Mouse (Mus musculus) neural tube, embryonic 11.5 days (tissue): ENCODE data around the gene Mllt6. TPM values are rescaled to one million over a fixed set of nuclear protein-coding genes. Genes with fewer than 3 reads are reported as not detected.
A peak's percentile ranks its signal among the peaks of the same experiment; 100 is the strongest.
"Not testable (repeated sequence)": the region's sequence is repeated elsewhere in the genome, so short reads cannot be mapped to it uniquely, and the experiment has no call there.

Source experiments
- ATAC-seq: fragments of 200-750 bp; cut with Nextera tagmentation; 2 replicates; pipeline ENCODE4 v1.8.0; 2017; ENCODE audit warnings: moderate number of reproducible peaks, mild to moderate bottlenecking, moderate TSS enrichment, moderate library complexity; ENCODE audit not compliant: insufficient read depth, low FRiP score, low TSS enrichment
- DNase-seq: peaks from one replicate; pipeline ENCODE4 v3.0.0-alpha.2; 2015; ENCODE audit warnings: low spot score
- H3K27ac ChIP-seq: fragments of 300-500 bp; sonication (generic); 2 replicates; pipeline ENCODE4 v1.5.1; 2014; ENCODE audit warnings: low read depth, mild to moderate bottlenecking, low read length
- H3K27me3 ChIP-seq: fragments of 300-500 bp; sonication (generic); 2 replicates; pipeline ENCODE4 v1.6.1; 2014; ENCODE audit warnings: mild to moderate bottlenecking, low read length, mixed read lengths; ENCODE audit not compliant: control insufficient read depth, insufficient read depth
- H3K36me3 ChIP-seq: fragments of 300-500 bp; sonication (generic); 2 replicates; pipeline ENCODE4 v1.6.1; 2014; ENCODE audit warnings: mild to moderate bottlenecking, low read length, moderate library complexity, mixed read lengths; ENCODE audit not compliant: control insufficient read depth, insufficient read depth
- H3K4me1 ChIP-seq: fragments of 300-500 bp; sonication (generic); 2 replicates; pipeline ENCODE4 v1.6.1; 2014; ENCODE audit warnings: low read length, mixed read lengths; ENCODE audit not compliant: control insufficient read depth, insufficient read depth
- H3K4me2 ChIP-seq: fragments of 300-500 bp; sonication (generic); 2 replicates; pipeline ENCODE4 v1.6.1; 2014; ENCODE audit warnings: low read depth, mild to moderate bottlenecking, moderate library complexity
- H3K4me3 ChIP-seq: fragments of 300-500 bp; sonication (generic); 2 replicates; pipeline ENCODE4 v1.5.1; 2014; ENCODE audit warnings: low read depth, low read length
- H3K9ac ChIP-seq: fragments of 300-500 bp; sonication (generic); 2 replicates; pipeline ENCODE4 v1.6.1; 2014; ENCODE audit warnings: mild to moderate bottlenecking, low read length
- H3K9me3 ChIP-seq: fragments of 300-500 bp; sonication (generic); 2 replicates; pipeline ENCODE4 v1.6.1; 2016; ENCODE audit warnings: low read length; ENCODE audit not compliant: control insufficient read depth
- WGBS: fragments of 180-500 bp; shearing (Covaris S2); extraction: QIAGEN DNeasy Blood & Tissue Kit; methylation state at CpG from one replicate; pipeline ENCODE4 v1.1.7; 2014; 5-methylcytosine and 5-hydroxymethylcytosine counted together
- polyA plus RNA-seq: library from polyadenylated mRNA; unstranded; fragments of >200 nt; fragmentation: Nextera tagmentation; extraction: Ambion mirVana; gene quantifications from 2 replicates; pipeline ENCODE4 v1.2.1, GENCODE M21; 2014

Gene Mllt6
- polyA plus RNA-seq, 1 experiment from 2014 or later = 4.5 TPM

- Histone ChIP-seq H3K4me2 (no peak overlapping the region), H3K9me3 (no peaks in the 10 kb centered on the region)
- DNase-seq = no peak
These were observed 27.7 kb upstream of the Mllt6 start for GRCm38 (mm10) chr11:97635468-97636019.

GRCm38 (mm10) chr11:97641668-97642067, 21.5 kb upstream of the Mllt6 start:
- H3K9ac ChIP-seq = no peak overlapping the region
- H3K9me3 ChIP-seq = no peaks in the 10 kb centered on the region
- no peaks in the 10 kb centered on the region for H3K4me1 ChIP-seq
- no peak overlapping the region for H3K4me2 ChIP-seq
- DNase-seq (no peak), ATAC-seq (no peak)
- no peaks in the 10 kb centered on the region for H3K27me3 ChIP-seq
- no peak overlapping the region for H3K4me3 ChIP-seq
- WGBS = 66% methylated on average over 8 of the region's 8 CpGs
- H3K27ac ChIP-seq = no peak overlapping the region
- no peaks in the 10 kb centered on the region for H3K36me3 ChIP-seq

More at GRCm38 (mm10) chr11:97635468-97636019, 27.7 kb upstream of the Mllt6 start:
- no peak overlapping the region for H3K4me3 ChIP-seq
- H3K4me1 ChIP-seq = 0 out of 2 replicates have a peak, but pooled peaks cover 2% of the 10 kb centered on the region
- no peaks in the 10 kb centered on the region for H3K36me3 ChIP-seq
- no peak overlapping the region for H3K27ac ChIP-seq
- peaks cover 7% of the 10 kb centered on the region for H3K27me3 ChIP-seq
- no peak for ATAC-seq
- no peak overlapping the region for H3K9ac ChIP-seq
- 80% methylated on average over 11 of the region's 11 CpGs for WGBS

GRCm38 (mm10) chr11:97642746-97643145, 20.5 kb upstream of the Mllt6 start:
- H3K4me1 ChIP-seq = no peaks in the 10 kb centered on the region
- 50% methylated on average over 2 of the region's 2 CpGs for WGBS
- no peak for DNase-seq
- no peak overlapping the region for H3K4me3 ChIP-seq
- no peak overlapping the region for H3K9ac ChIP-seq
- no peaks in the 10 kb centered on the region for H3K9me3 ChIP-seq
- H3K27me3 ChIP-seq = no peaks in the 10 kb centered on the region
- H3K4me2 ChIP-seq = no peak overlapping the region
- no peak overlapping the region for H3K27ac ChIP-seq
- ATAC-seq = no peak
- no peaks in the 10 kb centered on the region for H3K36me3 ChIP-seq

DNA sequence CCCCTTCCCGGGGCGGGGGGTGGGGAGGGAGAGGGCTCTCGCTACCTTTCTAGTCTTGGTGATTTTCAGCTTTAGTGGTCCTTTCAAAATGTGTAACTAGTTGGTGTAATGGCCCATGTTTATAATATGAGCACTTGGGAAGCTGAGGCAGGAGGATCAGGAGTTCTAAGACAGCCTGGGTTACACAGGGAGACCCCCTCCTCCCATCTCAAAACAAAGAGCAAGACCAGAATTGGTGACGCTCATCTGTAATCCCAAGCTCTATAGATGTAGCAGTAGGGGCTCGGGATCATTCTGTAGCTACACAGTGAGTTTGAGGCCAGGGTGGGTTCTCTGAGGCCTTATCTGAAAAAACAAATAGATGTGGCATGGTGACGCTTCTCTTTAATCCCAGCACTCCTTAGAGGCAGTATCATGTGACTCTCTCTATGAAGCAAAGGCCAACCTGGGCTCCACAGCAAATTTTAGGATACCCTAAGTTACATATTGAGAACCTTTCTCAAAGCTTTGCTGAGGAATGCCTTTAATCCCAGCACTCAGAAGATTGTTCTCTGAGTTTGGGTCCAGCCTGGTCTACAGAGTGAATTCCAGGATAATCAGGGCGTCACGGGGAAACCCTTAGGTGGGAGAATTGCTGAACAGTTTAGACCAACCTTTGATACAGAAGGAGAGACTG, 19.7 kb upstream of the Mllt6 start:
- Histone ChIP-seq H3K4me1 (no peaks in the 10 kb centered on the region), H3K4me3 (no peak overlapping the region), H3K4me2 (no peak overlapping the region), H3K36me3 (no peaks in the 10 kb centered on the region), H3K9ac (no peak overlapping the region), H3K9me3 (no peaks in the 10 kb centered on the region), H3K27ac (no peak overlapping the region), H3K27me3 (no peaks in the 10 kb centered on the region)
- no peak for ATAC-seq
- DNase-seq = no peak
- WGBS = 81% methylated on average over 8 of the region's 8 CpGs

GRCm38 (mm10) chr11:97644834-97645233, 18.4 kb upstream of the Mllt6 start:
- WGBS = under 1% methylated on average over 6 of the region's 6 CpGs
- DNase-seq = peak; percentile 76

DNA sequence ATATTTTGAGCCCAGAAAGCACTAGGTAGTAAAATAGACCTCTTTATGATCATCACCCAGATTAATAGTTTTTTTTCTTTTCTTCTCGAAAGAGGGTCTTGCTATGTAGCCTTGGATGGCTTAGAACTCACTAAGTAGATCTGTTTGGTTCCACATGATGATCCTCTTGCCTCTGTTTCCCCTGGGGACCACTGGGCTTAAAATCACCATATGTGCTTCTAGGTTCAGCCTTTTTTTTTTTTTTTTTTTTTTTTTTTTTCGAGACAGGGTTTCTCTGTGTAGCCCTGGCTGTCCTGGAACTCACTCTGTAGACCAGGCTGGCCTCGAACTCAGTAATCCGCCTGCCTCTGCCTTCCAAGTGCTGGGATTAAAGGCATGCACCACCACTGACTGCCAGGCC, 14.7 kb upstream of the Mllt6 start:
- ATAC-seq = not testable (repeated sequence)
- 84% methylated on average over 3 of the region's 4 CpGs for WGBS

More at GRCm38 (mm10) chr11:97644834-97645233, 18.4 kb upstream of the Mllt6 start:
- Histone ChIP-seq H3K4me1 (no peaks in the 10 kb centered on the region), H3K27ac (no peak overlapping the region), H3K9me3 (no peaks in the 10 kb centered on the region), H3K36me3 (no peaks in the 10 kb centered on the region), H3K4me3 (no peak overlapping the region), H3K9ac (no peak overlapping the region), H3K4me2 (no peak overlapping the region), H3K27me3 (no peaks in the 10 kb centered on the region)
- no peak for ATAC-seq

GRCm38 (mm10) chr11:97650341-97650740, 12.9 kb upstream of the Mllt6 start:
- Histone ChIP-seq H3K9me3 (no peaks in the 10 kb centered on the region), H3K36me3 (no peaks in the 10 kb centered on the region), H3K9ac (no peak overlapping the region), H3K4me2 (no peak overlapping the region), H3K4me3 (no peak overlapping the region), H3K27ac (no peak overlapping the region), H3K4me1 (no peaks in the 10 kb centered on the region), H3K27me3 (no peaks in the 10 kb centered on the region)
- DNase-seq = no peak
- ATAC-seq = no peak
- WGBS = 48% methylated on average over 5 of the region's 5 CpGs

More for the DNA sequence above, 14.7 kb upstream of the Mllt6 start:
- not testable (repeated sequence) for DNase-seq, H3K36me3 ChIP-seq, H3K9me3 ChIP-seq, H3K4me2 ChIP-seq, H3K4me3 ChIP-seq, H3K27me3 ChIP-seq, H3K9ac ChIP-seq, H3K4me1 ChIP-seq, H3K27ac ChIP-seq

- not testable (repeated sequence) for H3K4me2 ChIP-seq, ATAC-seq, H3K9me3 ChIP-seq, H3K4me3 ChIP-seq, H3K27ac ChIP-seq, H3K36me3 ChIP-seq, H3K4me1 ChIP-seq, DNase-seq, H3K9ac ChIP-seq, H3K27me3 ChIP-seq
- WGBS = 91% methylated on average over 11 of the region's 11 CpGs
These were observed 9.8 kb upstream of the Mllt6 start for GRCm38 (mm10) chr11:97653376-97653775.

GRCm38 (mm10) chr11:97654210-97654609, 9.0 kb upstream of the Mllt6 start:
- Histone ChIP-seq H3K36me3 (no peaks in the 10 kb centered on the region), H3K4me2 (no peak overlapping the region), H3K27me3 (no peaks in the 10 kb centered on the region), H3K9ac (no peak overlapping the region), H3K4me3 (no peak overlapping the region), H3K4me1 (no peaks in the 10 kb centered on the region), H3K9me3 (no peaks in the 10 kb centered on the region), H3K27ac (no peak overlapping the region)
- ATAC-seq (no peak), DNase-seq (no peak)
- WGBS = 92% methylated on average over 2 of the region's 2 CpGs
